ENCODE assay signal across 8 mouse cellular contexts in genomic region chr15:83510805-83511405, GRCm38 (mm10). TPM values are rescaled to one million over a fixed set of nuclear protein-coding genes. Genes with fewer than 3 reads are reported as not detected.
DNase-seq lines count a peak whose midpoint lies in the region; ATAC-seq lines count a peak whose summit lies in the region.

TSS of gene Ttll1 (minus strand) at chr15:83510893.

- H3K27me3 ChIP-seq in hindbrain, embryonic 14.5 days (ENCODE audit: control insufficient read depth, insufficient read depth, low read length): no peaks in the 10 kb centered on the region

- peak; percentile 95 for DNase-seq in R1 (ENCODE audit: low read depth, low spot score)
- DNase-seq in cerebellum, postnatal 25 days: peak; percentile 91 to 95
- peak; percentile 88 to 89 for DNase-seq in frontal cortex, postnatal 25 days (ENCODE audit: low spot score in 2 of 2)
- DNase-seq in hindbrain, embryonic 14.5 days (ENCODE audit: low spot score): peak; percentile 99
- peak; percentile 93 to 94 for DNase-seq in layer of hippocampus, postnatal 36 days
- DNase-seq in lung, postnatal 36 days: peak; percentile 99
- DNase-seq in retina, postnatal 1 day: peak; percentile 96
- peak; percentile 94 to 97 for DNase-seq in urinary bladder, adult 18-20 months (ENCODE audit: low spot score in 2 of 2)

- H3K9ac ChIP-seq in hindbrain, embryonic 14.5 days: peak within 1 kb of the TSS; percentile 77

- H3K4me1 ChIP-seq in hindbrain, embryonic 14.5 days (replicated peaks; ENCODE audit: control insufficient read depth, insufficient read depth, low read length): peaks cover 14% of the 10 kb centered on the region

- peak; percentile 94 for ATAC-seq in hindbrain, embryonic 14.5 days (ENCODE audit: low FRiP score)

- H3K4me3 ChIP-seq in hindbrain, embryonic 14.5 days (replicated peaks; ENCODE audit: low read length): peak within 1 kb of the TSS; percentile 61

- peak within 1 kb of the TSS; percentile 93 for H3K27ac ChIP-seq in hindbrain, embryonic 14.5 days

- WGBS in hindbrain, embryonic 14.5 days: 14% methylated on average over 41 of the region's 41 CpGs

- 0 out of 2 replicates have a peak, but pooled peaks cover 1% of the 10 kb centered on the region for H3K36me3 ChIP-seq in hindbrain, embryonic 14.5 days (replicated peaks; ENCODE audit: control insufficient read depth, insufficient read depth)

- peak within 1 kb of the TSS; percentile 57 for H3K4me2 ChIP-seq in hindbrain, embryonic 14.5 days (replicated peaks)

- H3K9me3 ChIP-seq in hindbrain, embryonic 14.5 days (ENCODE audit: control insufficient read depth, low read length): no peaks in the 10 kb centered on the region

RNA-seq across cellular contexts. Expression of gene Ttll1, which starts in this region (rescaled TPM):
- 59.5 and 74.7 TPM in 2 replicates for polyA plus RNA-seq in hindbrain, embryonic 14.5 days (2014; fragmentation: Nextera tagmentation; extraction: Ambion mirVana)
- 10 to 100 TPM; 33.8 to 38.1 TPM for total RNA-seq in layer of hippocampus, postnatal 36 days (2021)

Comparison
In these comparisons a context has a peak if more than half of its experiments do, and no peak if none do; other contexts are left out.
1. Peak in every context shown above with its lines: DNase-seq, ATAC-seq, H3K4me3 ChIP-seq and H3K27ac ChIP-seq.